In genomic region chr17:86976387-86976786, GRCm38 (mm10) we compare ENCODE assay signal across 27 mouse cellular contexts. TPM values are rescaled to one million over a fixed set of nuclear protein-coding genes. Genes with fewer than 3 reads are reported as not detected.
A peak's percentile ranks its signal among the peaks of the same experiment; 100 is the strongest.
DNase-seq lines count a peak whose midpoint lies in the region; ATAC-seq and TF ChIP-seq lines count a peak whose summit lies in the region.
"Had no signal": no experiment of that assay in that cellular context is flagged by ENCODE, and none has a peak within 500 bp of the region (broad histone marks: within the 10 kb centered on the region; RNA-seq: fewer than 3 reads in every experiment).

No protein-coding gene starts in this region.

- H3K79me2 ChIP-seq in myocyte (ENCODE audit: control insufficient read depth, insufficient read depth) = peaks cover 59% of the 10 kb centered on the region

- no peak overlapping the region for H3ac ChIP-seq in myocyte (ENCODE audit: control insufficient read depth, insufficient read length)

- no peak for TF ChIP-seq CTCF in lung, adult 2 months (IDR thresholded peaks at IDR 0.05; ENCODE audit: insufficient read depth, low read length)

- WGBS in lung, adult 2 months = 72% methylated on average over 10 of the region's 10 CpGs
- WGBS in liver, embryonic 11.5 days = 69% methylated on average over 10 of the region's 10 CpGs

- TF ChIP-seq POLR2A in myocyte (IDR thresholded peaks at IDR 0.05; ENCODE audit: insufficient read length, low read depth) = no peak
- no peak for TF ChIP-seq POLR2A in lung, adult 2 months (IDR thresholded peaks at IDR 0.05; ENCODE audit: borderline replicate concordance, extremely low read depth, low read depth, low read length)

- H3K4me3 ChIP-seq in myocyte = no peak overlapping the region
- no peak overlapping the region for H3K4me3 ChIP-seq in lung, adult 2 months (replicated peaks; ENCODE audit: extremely low read depth, low read depth, low read length)
- H3K4me3 ChIP-seq in liver, embryonic 11.5 days (ENCODE audit: low read depth, low read length) = no peak overlapping the region
- H3K4me3 ChIP-seq: embryonic facial prominence, embryonic 15.5 days; forebrain, embryonic 15.5 days; hindbrain, embryonic 10.5 days; left cerebral cortex, adult 2 months; limb, embryonic 15.5 days; liver, embryonic 15.5 days; midbrain, embryonic 15.5 days had no signal

- no peak overlapping the region for H3K9ac ChIP-seq in liver, embryonic 11.5 days (ENCODE audit: low read depth, low read length)
- H3K9ac ChIP-seq: embryonic facial prominence, embryonic 15.5 days; forebrain, embryonic 15.5 days; limb, embryonic 15.5 days; liver, embryonic 15.5 days; midbrain, embryonic 15.5 days had no signal

- intact Hi-C loops in heart, postnatal 25 days (cut with DNase I) = no loop called here

- no peaks in the 10 kb centered on the region for H3K27me3 ChIP-seq in myocyte (ENCODE audit: control insufficient read depth, insufficient read depth, insufficient read length)
- H3K27me3 ChIP-seq in liver, embryonic 11.5 days (replicated peaks; ENCODE audit: control insufficient read depth, insufficient read depth, low read length) = no peaks in the 10 kb centered on the region
- H3K27me3 ChIP-seq: embryonic facial prominence, embryonic 15.5 days; forebrain, embryonic 15.5 days; limb, embryonic 15.5 days; liver, embryonic 15.5 days; midbrain, embryonic 15.5 days had no signal

- H3K4me1 ChIP-seq in lung, adult 2 months (ENCODE audit: control insufficient read depth, insufficient read depth, low read length) = no peaks in the 10 kb centered on the region
- H3K4me1 ChIP-seq in liver, embryonic 11.5 days (replicated peaks; ENCODE audit: control insufficient read depth, insufficient read depth, low read length) = no peaks in the 10 kb centered on the region
- H3K4me1 ChIP-seq: forebrain, embryonic 15.5 days; hindbrain, embryonic 10.5 days; limb, embryonic 15.5 days; midbrain, embryonic 15.5 days had no signal

- H3K9me3 ChIP-seq in liver, embryonic 11.5 days (ENCODE audit: control insufficient read depth, low read length) = no peaks in the 10 kb centered on the region
- H3K9me3 ChIP-seq: embryonic facial prominence, embryonic 15.5 days; forebrain, embryonic 15.5 days; hindbrain, embryonic 10.5 days; limb, embryonic 15.5 days; liver, embryonic 15.5 days; midbrain, embryonic 15.5 days had no signal

- no peak overlapping the region for H3K4me2 ChIP-seq in myocyte (ENCODE audit: low read depth)
- no peak overlapping the region for H3K4me2 ChIP-seq in liver, embryonic 11.5 days
- H3K4me2 ChIP-seq: embryonic facial prominence, embryonic 15.5 days; forebrain, embryonic 15.5 days; limb, embryonic 15.5 days; liver, embryonic 15.5 days; midbrain, embryonic 15.5 days had no signal

- peaks cover 51% of the 10 kb centered on the region for H3K36me3 ChIP-seq in myocyte (ENCODE audit: control insufficient read depth, insufficient read depth)
- peaks cover 2% of the 10 kb centered on the region; the same call in 1 of the 2 replicates for H3K36me3 ChIP-seq in liver, embryonic 11.5 days (ENCODE audit: control insufficient read depth, insufficient read depth, low read length)
- H3K36me3 ChIP-seq: forebrain, embryonic 15.5 days; liver, embryonic 15.5 days; midbrain, embryonic 15.5 days had no signal

- ATAC-seq in liver, embryonic 11.5 days (replicated peaks; ENCODE audit: low FRiP score) = no peak
- ATAC-seq: forebrain, embryonic 15.5 days; midbrain, embryonic 15.5 days had no signal

- no peak overlapping the region for H3K27ac ChIP-seq in liver, embryonic 11.5 days (ENCODE audit: low read depth, low read length)
- H3K27ac ChIP-seq: embryonic facial prominence, embryonic 15.5 days; forebrain, embryonic 15.5 days; hindbrain, embryonic 10.5 days; kidney, postnatal 0 days; limb, embryonic 15.5 days; liver, embryonic 15.5 days; midbrain, embryonic 15.5 days; stomach, postnatal 0 days had no signal

- DNase-seq in heart, adult 11 months = peak; percentile 82
- DNase-seq in heart, postnatal 25 days (ENCODE audit: low spot score) = no peak
- peak; percentile 33 for DNase-seq in thymus, postnatal 0 days (ENCODE audit: low spot score)
- no peak for DNase-seq in thymus, postnatal 25 days
- peak; percentile 35 for DNase-seq in R1 (ENCODE audit: low read depth, low spot score)
- DNase-seq in lung, adult 2 months = no peak
- no peak for DNase-seq in liver, embryonic 11.5 days (ENCODE audit: low spot score)
- DNase-seq: adrenal gland, adult 8-10 months; cerebellum, adult 8-10 months; gastrocnemius, postnatal 10 days; kidney, adult 2 months; left cerebral cortex, postnatal 4 days had no signal

TF ChIP-seq in myocyte, 11 proteins besides CTCF, POLR2A, EP300 and RAD21:
- TF ChIP-seq MYOD1 (IDR thresholded peaks at IDR 0.05; ENCODE audit: control insufficient read depth in 1 of 3, insufficient read length in 2 of 3, low read depth in 2 of 3) = no peak
- TF ChIP-seq POLR2AphosphoS2 (IDR thresholded peaks at IDR 0.05; ENCODE audit: insufficient read length, low read depth) = peak; percentile 61

RNA-seq across cellular contexts. Expression of gene Rhoq, which starts 13.5 kb away (rescaled TPM):
- total RNA-seq in heart, postnatal 25 days (2021) = 100 to 1,000 TPM; 140 to 159 TPM
- 3.1 and 3.8 TPM in 2 replicates for polyA plus RNA-seq in thymus, postnatal 0 days (2015; fragmentation: Nextera tagmentation; extraction: Ambion mirVana)
- polyA plus RNA-seq in myocyte (2012; fragmentation: generic; extraction: Trizol) = 60.0 TPM
- polyA plus RNA-seq in lung, adult 2 months (2012; rRNA removed) = 25.0 and 28.3 TPM in 2 replicates
- polyA plus RNA-seq in liver, embryonic 11.5 days (2014; fragmentation: Nextera tagmentation; extraction: Ambion mirVana) = 5.2 and 6.5 TPM in 2 replicates

RNA-seq across cellular contexts. Expression of gene Atp6v1e2, which starts 28.7 kb away (rescaled TPM):
- not detected for total RNA-seq in heart, postnatal 25 days (2021)
- polyA plus RNA-seq in thymus, postnatal 0 days (2015; fragmentation: Nextera tagmentation; extraction: Ambion mirVana) = not detected in 2 replicates
- polyA plus RNA-seq in myocyte (2012; fragmentation: generic; extraction: Trizol) = not detected
- polyA plus RNA-seq in lung, adult 2 months (2012; rRNA removed) = not detected in 2 replicates
- not detected in 2 replicates for polyA plus RNA-seq in liver, embryonic 11.5 days (2014; fragmentation: Nextera tagmentation; extraction: Ambion mirVana)
- total RNA-seq: adrenal gland, adult 8-10 months; gastrocnemius, postnatal 10 days; heart, adult 8-10 months; left cerebral cortex, adult 2 months; left cerebral cortex, postnatal 4 days had no signal
- polyA plus RNA-seq: embryonic facial prominence, embryonic 15.5 days; forebrain, embryonic 15.5 days; heart, postnatal 0 days; hindbrain, embryonic 10.5 days; kidney, adult 2 months; kidney, postnatal 0 days; limb, embryonic 15.5 days; liver, embryonic 15.5 days; lung, embryonic 16.5 days; midbrain, embryonic 15.5 days; neural tube, embryonic 14.5 days had no signal

RNA-seq across cellular contexts. Expression of gene Pigf, which starts 48.8 kb away (rescaled TPM):
- total RNA-seq in heart, postnatal 25 days (2021) = 1 to 10 TPM; 4.2 to 4.8 TPM
- polyA plus RNA-seq in thymus, postnatal 0 days (2015; fragmentation: Nextera tagmentation; extraction: Ambion mirVana) = 25.8 and 26.9 TPM in 2 replicates
- polyA plus RNA-seq in myocyte (2012; fragmentation: generic; extraction: Trizol) = 14.8 TPM
- 2.9 and 5.3 TPM in 2 replicates for polyA plus RNA-seq in lung, adult 2 months (2012; rRNA removed)
- polyA plus RNA-seq in liver, embryonic 11.5 days (2014; fragmentation: Nextera tagmentation; extraction: Ambion mirVana) = 30.7 and 31.3 TPM in 2 replicates

RNA-seq across cellular contexts. Expression of gene Cript, which starts 49.0 kb away (rescaled TPM):
- total RNA-seq in heart, postnatal 25 days (2021) = 10 to 100 TPM; 38.8 to 46.8 TPM
- polyA plus RNA-seq in thymus, postnatal 0 days (2015; fragmentation: Nextera tagmentation; extraction: Ambion mirVana) = 200 TPM in 2 replicates
- 49.1 TPM for polyA plus RNA-seq in myocyte (2012; fragmentation: generic; extraction: Trizol)
- 7.7 and 15.5 TPM in 2 replicates for polyA plus RNA-seq in lung, adult 2 months (2012; rRNA removed)
- 98.6 and 105 TPM in 2 replicates for polyA plus RNA-seq in liver, embryonic 11.5 days (2014; fragmentation: Nextera tagmentation; extraction: Ambion mirVana)

RNA-seq across cellular contexts. Expression of gene Tmem247, which starts 59.2 kb away (rescaled TPM):
- not detected for total RNA-seq in heart, postnatal 25 days (2021)
- polyA plus RNA-seq in thymus, postnatal 0 days (2015; fragmentation: Nextera tagmentation; extraction: Ambion mirVana) = not detected in 2 replicates
- not detected for polyA plus RNA-seq in myocyte (2012; fragmentation: generic; extraction: Trizol)
- not detected in 2 replicates for polyA plus RNA-seq in lung, adult 2 months (2012; rRNA removed)
- not detected in 2 replicates for polyA plus RNA-seq in liver, embryonic 11.5 days (2014; fragmentation: Nextera tagmentation; extraction: Ambion mirVana)
- total RNA-seq: adrenal gland, adult 8-10 months; gastrocnemius, postnatal 10 days; heart, adult 8-10 months; layer of hippocampus, postnatal 10 days; left cerebral cortex, adult 2 months; left cerebral cortex, postnatal 4 days had no signal
- polyA plus RNA-seq: embryonic facial prominence, embryonic 15.5 days; forebrain, embryonic 15.5 days; heart, postnatal 0 days; hindbrain, embryonic 10.5 days; kidney, adult 2 months; kidney, postnatal 0 days; limb, embryonic 15.5 days; liver, embryonic 15.5 days; lung, embryonic 16.5 days; midbrain, embryonic 15.5 days; neural tube, embryonic 14.5 days; stomach, postnatal 0 days had no signal

Comparison
In these comparisons a context has a peak if more than half of its experiments do, and no peak if none do; other contexts are left out.
1. DNase-seq: peak in heart, adult 11 months (single experiment), thymus, postnatal 0 days (single experiment) and R1 (single experiment); none in heart, postnatal 25 days (single experiment), thymus, postnatal 25 days (single experiment), lung, adult 2 months (single experiment) and liver, embryonic 11.5 days (single experiment).